Mouse (Mus musculus): ENCODE measurements around the gene H60c.
"Not testable (repeated sequence)": the region's sequence is repeated elsewhere in the genome, so short reads cannot be mapped to it uniquely, and the experiment has no call there.

H60c gene

GRCm38 (mm10) chr10:3267671-3268070, at the start of gene H60c:
Gene H60c, minus strand, starts transcription at chr10:3267771.
- no peak for ATAC-seq (ENCODE audit: low TSS enrichment)

- ATAC-seq (ENCODE audit: low TSS enrichment): no peak
Observed at GRCm38 (mm10) chr10:3308821-3309206, 41.2 kb upstream of the H60c start.

- no peak for ATAC-seq (ENCODE audit: low TSS enrichment)
Observed at GRCm38 (mm10) chr10:3308180-3308820, 40.7 kb upstream of the H60c start.

- peak; percentile 91 for ATAC-seq (ENCODE audit: low TSS enrichment)
Observed at GRCm38 (mm10) chr10:3307752-3308151, 40.2 kb upstream of the H60c start.

- no peak for ATAC-seq (ENCODE audit: low TSS enrichment)
Observed at GRCm38 (mm10) chr10:3293969-3294368, 26.4 kb upstream of the H60c start.

GRCm38 (mm10) chr10:3281047-3281446, 13.5 kb upstream of the H60c start:
- no peak for ATAC-seq (ENCODE audit: low TSS enrichment)

GRCm38 (mm10) chr10:3274065-3274464, 6.5 kb upstream of the H60c start:
- no peak for ATAC-seq (ENCODE audit: low TSS enrichment)

- ATAC-seq (ENCODE audit: low TSS enrichment): no peak
Observed at GRCm38 (mm10) chr10:3271036-3271435, 3.5 kb upstream of the H60c start.

- no peak for ATAC-seq (ENCODE audit: low TSS enrichment)
Observed at GRCm38 (mm10) chr10:3266729-3267128, 842 bp downstream of the H60c start.

- no peak for ATAC-seq (ENCODE audit: low TSS enrichment)
Observed at GRCm38 (mm10) chr10:3262784-3263183, 4.8 kb downstream of the H60c start.

GRCm38 (mm10) chr10:3257391-3257790, 10.2 kb downstream of the H60c start:
- no peak for ATAC-seq (ENCODE audit: low TSS enrichment)

GRCm38 (mm10) chr10:3238436-3238835, 29.1 kb downstream of the H60c start:
- not testable (repeated sequence) for ATAC-seq (ENCODE audit: low TSS enrichment)

GRCm38 (mm10) chr10:3236638-3237270, 30.8 kb downstream of the H60c start:
- no peak for ATAC-seq (ENCODE audit: low TSS enrichment)

GRCm38 (mm10) chr10:3228447-3229195, 39.0 kb downstream of the H60c start:
- ATAC-seq (ENCODE audit: low TSS enrichment): no peak
